Mouse (Mus musculus): ENCODE data around the gene Anxa8. TPM values are rescaled to one million over a fixed set of nuclear protein-coding genes. Genes with fewer than 3 reads are reported as not detected.

Gene Anxa8
- total and polyA plus RNA-seq, 2 experiments from 2014 or later = 0.90 TPM; not detected in 1

DNA sequence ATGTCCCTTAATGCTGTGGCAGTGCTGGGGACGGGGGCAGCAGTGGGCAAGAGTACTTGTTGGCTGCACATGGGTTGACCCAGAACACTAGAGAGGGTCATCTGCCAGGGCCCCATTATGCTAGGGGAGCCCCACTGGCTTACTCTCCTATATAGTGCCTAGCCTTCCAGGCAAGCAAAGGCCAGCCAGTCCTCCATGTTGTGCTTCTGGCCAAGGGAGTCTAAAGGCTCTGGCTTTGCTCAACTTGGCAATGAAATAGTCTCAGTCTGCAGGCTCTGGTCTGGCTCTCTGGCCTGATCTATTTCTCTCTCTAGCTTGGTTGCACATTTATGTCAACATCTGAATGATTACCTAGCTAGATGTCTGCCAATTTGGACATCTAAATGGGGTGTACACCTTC lies 7.1 kb downstream of the Anxa8 start:
- no peak for TF ChIP-seq CTCF (IDR thresholded peaks at IDR 0.05; ENCODE audit: low read depth)
- Histone ChIP-seq H3K9me3 (ENCODE audit: low read length) (no peaks in the 10 kb centered on the region), H3K27me3 (ENCODE audit: insufficient read depth, low read length) (no peaks in the 10 kb centered on the region), H3K36me3 (ENCODE audit: insufficient read depth, low read length) (no peaks in the 10 kb centered on the region), H3K4me3 (ENCODE audit: low read length) (no peak overlapping the region), H3K4me1 (ENCODE audit: insufficient read depth, low read length) (no peaks in the 10 kb centered on the region), H3K4me2 (ENCODE audit: low read depth, low read length) (no peak overlapping the region), H3K27ac (no peak overlapping the region), H3K9ac (replicated peaks; ENCODE audit: low read length) (no peak overlapping the region)
- DNase-seq (ENCODE audit: low spot score) (no peak), ATAC-seq (no peak)
- 89% methylated on average over 1 of the region's 1 CpGs for WGBS

DNA sequence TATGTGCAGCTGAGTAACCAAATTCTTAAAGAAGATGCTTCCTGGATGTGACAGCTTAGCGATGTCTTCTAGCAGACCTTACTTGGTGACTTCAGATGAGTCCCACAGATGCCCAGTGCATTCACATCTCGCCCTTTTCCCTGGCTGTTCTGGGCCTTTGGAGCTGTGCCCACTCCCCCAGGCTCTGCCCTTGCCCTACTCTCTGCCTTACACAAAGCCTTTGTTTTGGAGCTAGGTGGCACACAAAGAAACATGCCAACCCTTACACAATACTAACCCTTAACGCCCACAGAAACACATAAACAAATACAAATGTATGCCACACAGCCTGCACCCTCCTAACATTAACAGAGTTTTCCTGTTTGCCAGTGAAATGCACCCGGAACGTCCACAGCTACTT lies 10.4 kb downstream of the Anxa8 start:
- H3K27me3 ChIP-seq (ENCODE audit: insufficient read depth, low read length) = no peaks in the 10 kb centered on the region
- H3K4me1 ChIP-seq (ENCODE audit: insufficient read depth, low read length) = no peaks in the 10 kb centered on the region
- ATAC-seq = no peak
- no peak overlapping the region for H3K9ac ChIP-seq (replicated peaks; ENCODE audit: low read length)
- no peak overlapping the region for H3K4me3 ChIP-seq (ENCODE audit: low read length)
- no peak overlapping the region for H3K4me2 ChIP-seq (ENCODE audit: low read depth, low read length)
- no peak for DNase-seq (ENCODE audit: low spot score)
- 64% methylated on average over 5 of the region's 5 CpGs for WGBS
- no peak overlapping the region for H3K27ac ChIP-seq
- H3K9me3 ChIP-seq (ENCODE audit: low read length) = no peaks in the 10 kb centered on the region
- no peak for TF ChIP-seq CTCF (IDR thresholded peaks at IDR 0.05; ENCODE audit: low read depth)
- H3K36me3 ChIP-seq (ENCODE audit: insufficient read depth, low read length) = no peaks in the 10 kb centered on the region

DNA sequence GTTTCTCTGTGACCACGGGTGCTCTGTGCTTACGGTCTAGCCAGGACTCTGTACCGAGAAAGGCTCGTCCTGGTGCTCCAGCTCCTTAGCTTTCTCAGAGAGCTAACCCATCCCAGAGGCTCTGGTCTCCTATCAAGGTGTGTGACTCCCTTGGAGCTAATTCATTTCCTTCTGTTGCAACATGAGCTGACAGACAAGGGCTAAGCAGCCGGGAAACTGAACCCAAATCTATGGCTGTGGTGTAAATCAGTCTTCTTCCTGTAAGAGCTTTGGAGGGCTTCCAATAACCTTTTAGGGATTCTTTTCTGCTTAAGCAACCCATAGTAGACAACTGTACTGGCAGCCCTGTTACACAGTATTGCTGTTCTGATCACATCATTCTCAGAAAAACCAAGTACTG lies 16.8 kb downstream of the Anxa8 start, which contains the start of gene A630023A22Rik:
Gene A630023A22Rik (minus strand): TSS at position 154 of the 400 bp plus-strand sequence.
- Histone ChIP-seq H3K4me2 (ENCODE audit: low read depth, low read length) (no peak within 1 kb of the TSS), H3K4me1 (ENCODE audit: insufficient read depth, low read length) (no peaks in the 10 kb centered on the region), H3K9me3 (ENCODE audit: low read length) (no peaks in the 10 kb centered on the region), H3K9ac (replicated peaks; ENCODE audit: low read length) (no peak within 1 kb of the TSS), H3K36me3 (ENCODE audit: insufficient read depth, low read length) (no peaks in the 10 kb centered on the region), H3K27ac (no peak within 1 kb of the TSS), H3K4me3 (ENCODE audit: low read length) (no peak within 1 kb of the TSS), H3K27me3 (ENCODE audit: insufficient read depth, low read length) (no peaks in the 10 kb centered on the region)
- WGBS = 79% methylated on average over 5 of the region's 5 CpGs
- no peak for TF ChIP-seq CTCF (IDR thresholded peaks at IDR 0.05; ENCODE audit: low read depth)
- ATAC-seq = no peak
- DNase-seq (ENCODE audit: low spot score) = no peak

DNA sequence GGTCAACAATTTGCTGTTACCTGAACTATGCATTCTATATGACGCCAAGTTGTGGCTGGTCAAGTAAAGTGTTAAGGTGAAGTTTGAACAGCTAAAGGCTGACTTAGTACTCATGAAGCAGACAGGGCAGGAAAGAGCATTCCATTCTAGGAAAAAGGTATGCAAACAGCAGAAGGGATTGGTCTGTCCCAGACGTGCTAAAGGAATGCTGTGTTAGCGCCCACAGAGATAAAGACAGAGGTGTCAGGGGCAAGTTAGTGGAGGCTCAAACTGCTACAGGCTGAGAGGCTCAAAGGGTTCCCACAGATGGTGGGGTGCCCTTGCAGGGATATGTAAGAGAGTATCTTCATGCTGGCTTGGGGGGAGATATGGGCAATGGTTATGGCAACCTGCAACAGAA lies 18.1 kb downstream of the Anxa8 start:
- H3K4me3 ChIP-seq (ENCODE audit: low read length) = no peak overlapping the region
- no peaks in the 10 kb centered on the region for H3K36me3 ChIP-seq (ENCODE audit: insufficient read depth, low read length)
- H3K4me1 ChIP-seq (ENCODE audit: insufficient read depth, low read length) = no peaks in the 10 kb centered on the region
- no peak overlapping the region for H3K9ac ChIP-seq (replicated peaks; ENCODE audit: low read length)
- H3K27me3 ChIP-seq (ENCODE audit: insufficient read depth, low read length) = no peaks in the 10 kb centered on the region
- H3K9me3 ChIP-seq (ENCODE audit: low read length) = no peaks in the 10 kb centered on the region
- ATAC-seq (no peak), DNase-seq (ENCODE audit: low spot score) (no peak)
- WGBS = 91% methylated on average over 3 of the region's 3 CpGs
- H3K27ac ChIP-seq = no peak overlapping the region
- TF ChIP-seq CTCF (IDR thresholded peaks at IDR 0.05; ENCODE audit: low read depth) = no peak
- H3K4me2 ChIP-seq (ENCODE audit: low read depth, low read length) = no peak overlapping the region

DNA sequence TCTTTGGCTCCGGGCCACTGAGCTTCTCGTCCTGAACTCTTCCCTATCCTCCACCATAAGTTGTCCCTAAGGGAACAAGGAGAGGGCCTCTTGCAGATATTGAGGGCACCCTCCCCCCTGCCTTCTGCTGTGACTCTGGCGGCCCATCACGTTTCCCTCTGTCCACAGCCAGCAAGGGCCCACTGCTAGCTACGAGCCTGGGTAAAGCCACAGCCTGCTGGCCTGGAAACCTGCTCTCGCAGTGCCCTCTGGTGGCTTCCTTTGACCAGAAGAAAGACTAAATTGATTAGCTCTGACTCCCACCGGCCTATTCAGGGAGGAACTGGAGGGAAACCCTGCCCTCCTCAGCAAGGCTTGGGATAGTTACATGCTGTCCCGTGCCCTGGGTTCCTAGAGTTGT lies 19.1 kb downstream of the Anxa8 start:
- peak; percentile 77 for TF ChIP-seq CTCF (IDR thresholded peaks at IDR 0.05; ENCODE audit: low read depth)
- H3K9ac ChIP-seq (replicated peaks; ENCODE audit: low read length) = no peak overlapping the region
- H3K4me2 ChIP-seq (ENCODE audit: low read depth, low read length) = no peak overlapping the region
- 23% methylated on average over 8 of the region's 8 CpGs for WGBS
- no peaks in the 10 kb centered on the region for H3K9me3 ChIP-seq (ENCODE audit: low read length)
- ATAC-seq = peak; percentile 70; the same call in 1 of the 2 replicates
- peak; percentile 76 for DNase-seq (ENCODE audit: low spot score)
- no peaks in the 10 kb centered on the region for H3K27me3 ChIP-seq (ENCODE audit: insufficient read depth, low read length)
- H3K36me3 ChIP-seq (ENCODE audit: insufficient read depth, low read length) = no peaks in the 10 kb centered on the region
- H3K4me3 ChIP-seq (ENCODE audit: low read length) = no peak overlapping the region
- H3K4me1 ChIP-seq (ENCODE audit: insufficient read depth, low read length) = no peaks in the 10 kb centered on the region
- no peak overlapping the region for H3K27ac ChIP-seq

DNA sequence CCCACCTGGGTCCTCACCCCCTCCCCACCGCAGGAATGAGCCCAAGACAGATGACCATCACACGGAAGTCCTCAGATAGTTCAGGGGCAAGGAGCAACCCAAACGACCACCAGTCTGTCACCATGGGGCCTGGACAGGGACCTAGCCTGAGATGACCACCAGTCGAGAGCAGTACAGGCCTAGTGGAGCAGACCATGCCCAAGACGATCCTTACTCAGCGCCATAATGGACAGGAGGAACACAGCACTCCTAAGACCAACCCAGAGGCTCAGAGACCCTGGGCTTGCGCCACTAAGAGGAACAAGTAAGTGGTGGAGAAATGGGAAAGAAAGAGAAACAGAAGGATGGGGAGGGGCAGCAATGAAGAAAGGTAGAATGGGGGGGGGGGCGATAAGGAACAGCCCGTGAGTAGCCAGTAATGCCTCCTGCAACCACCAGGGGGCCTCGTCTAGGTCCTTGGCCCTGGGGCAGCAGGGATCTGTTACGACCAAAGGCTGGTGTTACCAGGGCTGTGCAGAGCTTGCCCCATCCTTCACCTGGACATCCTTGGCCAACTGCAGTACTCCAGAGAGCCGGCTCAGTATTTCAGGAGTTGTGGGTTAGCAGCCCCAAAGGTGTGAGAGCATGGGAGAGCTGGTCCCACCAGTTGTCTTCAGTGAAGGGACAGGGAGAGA lies 20.7 kb downstream of the Anxa8 start:
- H3K27ac ChIP-seq = no peak overlapping the region
- H3K27me3 ChIP-seq (ENCODE audit: insufficient read depth, low read length) = no peaks in the 10 kb centered on the region
- TF ChIP-seq CTCF (IDR thresholded peaks at IDR 0.05; ENCODE audit: low read depth) = peak; percentile 69
- DNase-seq (ENCODE audit: low spot score) = peak; percentile 42
- 65% methylated on average over 11 of the region's 12 CpGs for WGBS
- H3K4me2 ChIP-seq (ENCODE audit: low read depth, low read length) = no peak overlapping the region
- ATAC-seq = no peak
- no peaks in the 10 kb centered on the region for H3K4me1 ChIP-seq (ENCODE audit: insufficient read depth, low read length)
- H3K9me3 ChIP-seq (ENCODE audit: low read length) = no peaks in the 10 kb centered on the region
- H3K9ac ChIP-seq (replicated peaks; ENCODE audit: low read length) = no peak overlapping the region
- no peak overlapping the region for H3K4me3 ChIP-seq (ENCODE audit: low read length)
- no peaks in the 10 kb centered on the region for H3K36me3 ChIP-seq (ENCODE audit: insufficient read depth, low read length)

DNA sequence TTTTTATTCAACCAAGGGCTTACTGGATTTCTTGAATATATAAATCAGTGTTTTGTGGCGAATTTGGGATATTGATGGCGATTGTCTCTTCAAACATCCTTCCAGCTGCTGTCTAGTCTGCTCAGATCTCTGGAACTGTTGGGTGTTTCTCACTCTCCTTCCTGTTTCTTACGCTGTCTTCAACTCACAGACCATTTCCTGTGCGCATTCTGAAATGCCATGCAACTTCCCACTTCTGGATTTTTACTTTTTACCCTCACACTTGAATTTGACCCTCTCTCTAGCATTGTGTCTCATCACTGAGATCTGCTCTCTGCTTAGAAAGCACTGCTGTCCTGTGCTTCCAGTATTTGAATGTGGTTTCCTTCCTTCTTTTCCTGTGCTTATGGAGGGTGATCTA lies 21.8 kb downstream of the Anxa8 start:
- 78% methylated on average over 4 of the region's 4 CpGs for WGBS
- no peak overlapping the region for H3K9ac ChIP-seq (replicated peaks; ENCODE audit: low read length)
- no peaks in the 10 kb centered on the region for H3K9me3 ChIP-seq (ENCODE audit: low read length)
- H3K27ac ChIP-seq = no peak overlapping the region
- no peak for ATAC-seq
- no peak overlapping the region for H3K4me3 ChIP-seq (ENCODE audit: low read length)
- no peaks in the 10 kb centered on the region for H3K4me1 ChIP-seq (ENCODE audit: insufficient read depth, low read length)
- no peak for TF ChIP-seq CTCF (IDR thresholded peaks at IDR 0.05; ENCODE audit: low read depth)
- no peaks in the 10 kb centered on the region for H3K27me3 ChIP-seq (ENCODE audit: insufficient read depth, low read length)
- no peak overlapping the region for H3K4me2 ChIP-seq (ENCODE audit: low read depth, low read length)
- no peak for DNase-seq (ENCODE audit: low spot score)
- H3K36me3 ChIP-seq (ENCODE audit: insufficient read depth, low read length) = no peaks in the 10 kb centered on the region

Measured in hindbrain, postnatal 0 days (tissue).